Mouse (Mus musculus) CH12.LX (cell line): ENCODE measurements around the gene Cers6. TPM values are rescaled to one million over a fixed set of nuclear protein-coding genes. Genes with fewer than 3 reads are reported as not detected.

Source experiments
- DNase-seq: peaks from one replicate; pipeline ENCODE4 v3.0.0-alpha.2; 2013; ENCODE audit errors: extremely low read depth
- H3K27ac ChIP-seq: 2 replicates; pipeline ENCODE4 v1.5.1; 2012; ENCODE audit warnings: low read depth, mild to moderate bottlenecking, control low read depth, moderate library complexity; ENCODE audit not compliant: insufficient read depth
- H3K27me3 ChIP-seq: replicated peaks from 2 replicates; pipeline ENCODE3; 2012; ENCODE audit warnings: inconsistent platforms
- H3K36me3 ChIP-seq, 2 experiments: replicated peaks in 1 of 2; 2 replicates each; pipeline versions ENCODE3 to v1.6.1; 2012; ENCODE audit warnings: inconsistent platforms in 1 of 2, low read length in 1 of 2, mild to moderate bottlenecking in 1 of 2, mixed read lengths in 1 of 2, moderate library complexity in 1 of 2; ENCODE audit not compliant: control insufficient read depth in 1 of 2, insufficient read depth in 1 of 2
- H3K4me1 ChIP-seq, 2 experiments: 2 replicates each; pipeline ENCODE4 v1.6.1; 2012; ENCODE audit warnings: inconsistent platforms in 1 of 2, moderate library complexity in 1 of 2; ENCODE audit not compliant: insufficient read depth in 2 of 2, control insufficient read depth in 1 of 2
- H3K4me2 ChIP-seq: 2 replicates; pipeline ENCODE4 v1.6.1; 2012; ENCODE audit warnings: low read depth, mild to moderate bottlenecking, control low read depth; ENCODE audit not compliant: poor library complexity, insufficient read depth, severe bottlenecking
- H3K4me3 ChIP-seq, 3 experiments: fragments of 150-350 bp in 1 of 3; sonication (generic) in 1 of 3; replicated peaks in 1 of 3; 2 replicates each; pipeline versions ENCODE3 to v1.5.1; 2011 to 2012; ENCODE audit warnings: low read depth in 2 of 3, low read length in 2 of 3, mild to moderate bottlenecking in 2 of 3, moderate library complexity in 2 of 3, control low read depth in 1 of 3, improper control_type of control experiment in 1 of 3, inconsistent platforms in 1 of 3, mixed read lengths in 1 of 3; ENCODE audit not compliant: poor library complexity in 1 of 3
- H3K79me2 ChIP-seq: replicated peaks from 2 replicates; pipeline ENCODE4 v1.6.1; 2012; ENCODE audit warnings: mild to moderate bottlenecking, moderate library complexity; ENCODE audit not compliant: control insufficient read depth, poor library complexity, insufficient read depth, severe bottlenecking; ENCODE audit errors: extremely low read depth
- H3K9ac ChIP-seq: 2 replicates; pipeline ENCODE4 v1.6.1; 2012; ENCODE audit warnings: low read depth, mild to moderate bottlenecking, control low read depth, moderate library complexity; ENCODE audit not compliant: insufficient read depth
- H3K9me3 ChIP-seq: replicated peaks from 2 replicates; pipeline ENCODE3; 2012; ENCODE audit warnings: low read length, inconsistent platforms, mixed read lengths
- CHD1 ChIP-seq: IDR thresholded peaks from 2 replicates; pipeline ENCODE4 v1.6.1; 2012; ENCODE audit warnings: low read depth, low read length, improper control_type of control experiment, inconsistent platforms
- ELF1 ChIP-seq: IDR thresholded peaks from 2 replicates; pipeline ENCODE4 v1.6.1; 2014; ENCODE audit warnings: low read depth, mild to moderate bottlenecking, inconsistent platforms, low read length, improper control_type of control experiment
- GABPA ChIP-seq: IDR thresholded peaks from 2 replicates; pipeline ENCODE4 v1.6.1; 2012; ENCODE audit warnings: low read depth, low read length, improper control_type of control experiment, inconsistent platforms; ENCODE audit not compliant: insufficient replicate concordance
- HCFC1 ChIP-seq: IDR thresholded peaks from 2 replicates; pipeline ENCODE4 v1.6.1; 2012; ENCODE audit warnings: low read depth, mild to moderate bottlenecking, inconsistent platforms, low read length, improper control_type of control experiment
- IRF4 ChIP-seq: IDR thresholded peaks from 2 replicates; pipeline ENCODE4 v1.6.1; 2014; ENCODE audit warnings: low read depth, mild to moderate bottlenecking, inconsistent platforms, low read length, improper control_type of control experiment
- JUN ChIP-seq: IDR thresholded peaks from 2 replicates; pipeline ENCODE4 v1.6.1; 2011; ENCODE audit warnings: low read depth, mild to moderate bottlenecking, low read length, improper control_type of control experiment, moderate library complexity; ENCODE audit not compliant: insufficient read depth
- JUND ChIP-seq: conservative IDR thresholded peaks from 2 replicates; pipeline ENCODE4 v1.6.1; 2011; ENCODE audit warnings: low read depth, low read length, improper control_type of control experiment
- NRF1 ChIP-seq: IDR thresholded peaks from 2 replicates; pipeline ENCODE4 v1.6.1; 2014; ENCODE audit warnings: low read depth, mild to moderate bottlenecking, inconsistent platforms, low read length, improper control_type of control experiment, moderate library complexity
- PAX5 ChIP-seq: IDR thresholded peaks from 2 replicates; pipeline ENCODE4 v1.6.1; 2012; ENCODE audit warnings: low read length, inconsistent platforms, mixed read lengths
- POLR2AphosphoS2 ChIP-seq: IDR thresholded peaks from 2 replicates; pipeline ENCODE4 v1.6.1; 2011; ENCODE audit warnings: low read depth, low read length, improper control_type of control experiment
- TBP ChIP-seq: conservative IDR thresholded peaks from 2 replicates; pipeline ENCODE4 v1.6.1; 2011; ENCODE audit warnings: low read depth, low read length, improper control_type of control experiment
- USF2 ChIP-seq: conservative IDR thresholded peaks from 2 replicates; pipeline ENCODE4 v1.6.1; 2011; ENCODE audit warnings: low read depth, low read length, improper control_type of control experiment
- ZKSCAN1 ChIP-seq: IDR thresholded peaks from 2 replicates; pipeline ENCODE4 v1.6.1; 2012; ENCODE audit warnings: low read depth, inconsistent platforms, low read length, improper control_type of control experiment, borderline replicate concordance
- dilution Hi-C: fragments of 300-500 bp; cut with MboI; formaldehyde crosslinking; loops from 2 replicates; pipeline ENCODE4 v1.14.3; 2020; ENCODE audit warnings: low sequenced_read_pairs; ENCODE audit not compliant: extremely low pct_unique_long_range_greater_than_20kb, extremely low pct_ligation_motif_present
- in situ Hi-C: fragments of 300-500 bp; cut with MboI; formaldehyde crosslinking; loops from 3 replicates; pipeline ENCODE4 v1.14.3; 2019; ENCODE audit warnings: low sequenced_read_pairs, low pct_ligation_motif_present, low pct_unique_long_range_greater_than_20kb, mixed read lengths
- polyA plus RNA-seq: library from polyadenylated mRNA; unstranded; fragments of >175 nt; gene quantifications from 2 replicates; pipeline ENCODE4 v1.2.1, GENCODE M21; 2012; ENCODE audit warnings: low read depth; ENCODE audit not compliant: insufficient read length
- total RNA-seq, 2 experiments: library from RNA; depleted of rRNA; stranded (reverse); fragments of 300-350 nt in 1 of 2; fragments of >200 nt in 1 of 2; gene quantifications; 2 replicates each; pipeline ENCODE4 v1.2.3; 2012 to 2014

Cers6 gene
- total and polyA plus RNA-seq, 3 experiments, result not detected

DNA sequence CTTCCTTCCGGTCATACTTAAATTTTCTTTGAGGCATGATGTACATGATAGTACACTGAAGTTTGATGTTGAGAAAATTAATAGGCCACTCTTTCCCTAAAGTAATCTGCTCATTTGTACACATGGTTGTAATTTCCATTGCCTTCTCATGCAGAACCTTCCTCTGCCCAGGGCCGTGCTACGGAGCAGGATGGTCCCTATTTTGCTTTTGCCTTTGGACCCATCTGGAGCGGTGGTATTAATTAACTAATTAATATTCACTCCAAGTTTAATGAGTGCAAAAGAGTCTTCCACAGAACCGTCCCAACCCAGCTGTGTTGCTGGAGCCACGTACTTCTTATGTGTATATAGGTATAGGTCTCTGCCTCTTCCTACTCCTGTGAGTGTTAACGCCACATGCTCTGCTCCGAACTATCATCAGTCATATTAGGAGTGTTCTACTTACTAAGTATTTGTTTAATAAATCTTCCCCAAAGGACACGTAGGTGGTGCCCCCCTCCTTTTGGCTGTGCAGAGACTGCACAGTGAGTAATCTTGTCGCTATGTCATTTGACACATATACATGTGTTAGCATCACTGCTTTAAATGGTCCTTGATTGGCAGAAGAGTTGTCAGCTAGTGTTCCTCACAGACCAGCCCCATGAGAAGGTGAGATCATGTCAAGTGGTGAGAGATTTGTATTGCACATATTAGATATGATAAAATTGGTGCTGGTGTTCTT is 34.0 kb downstream of the Cers6 start:
- Histone ChIP-seq H3K4me3 (no peak overlapping the region), H3K9me3 (peaks cover 59% of the 10 kb centered on the region), H3K36me3 (no peaks in the 10 kb centered on the region), H3K79me2 (no peaks in the 10 kb centered on the region), H3K27ac (no peak overlapping the region), H3K27me3 (no peaks in the 10 kb centered on the region), H3K9ac (no peak overlapping the region), H3K4me1 (no peaks in the 10 kb centered on the region), H3K4me2 (no peak overlapping the region)
- no peak for DNase-seq
- in situ Hi-C loops, result no loop called here
- dilution Hi-C loops, result no loop called here
- TF ChIP-seq PAX5, result no peak
- no peak for TF ChIP-seq HCFC1
- TF ChIP-seq JUND, result no peak
- TF ChIP-seq USF2, result no peak
- TF ChIP-seq JUN, result no peak
- no peak for TF ChIP-seq CHD1

DNA sequence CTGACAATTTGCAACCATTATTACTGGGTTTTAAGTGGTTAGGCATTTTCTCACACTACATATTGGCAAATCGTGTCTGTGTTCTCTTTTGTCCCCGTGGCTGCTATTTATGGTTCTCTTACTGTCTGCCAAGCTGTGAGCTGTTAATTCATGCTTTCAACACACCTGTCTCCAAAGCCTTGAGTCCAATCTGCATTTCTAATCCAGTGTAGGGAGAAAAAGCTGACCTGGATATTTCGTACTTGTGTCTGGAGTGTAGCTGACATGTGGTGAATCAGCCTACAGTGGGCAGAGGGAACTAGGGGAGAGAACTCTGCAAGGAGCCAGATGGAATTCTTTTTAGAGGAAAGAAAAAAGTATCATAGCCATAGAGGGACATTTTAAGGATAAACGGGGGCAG is 35.0 kb downstream of the Cers6 start:
- Histone ChIP-seq H3K4me3 (no peak overlapping the region), H3K4me1 (no peaks in the 10 kb centered on the region), H3K36me3 (no peaks in the 10 kb centered on the region), H3K79me2 (no peaks in the 10 kb centered on the region), H3K9ac (no peak overlapping the region), H3K9me3 (peaks cover 63% of the 10 kb centered on the region), H3K27me3 (no peaks in the 10 kb centered on the region), H3K4me2 (no peak overlapping the region), H3K27ac (no peak overlapping the region)
- in situ Hi-C loops (no loop called here), dilution Hi-C loops (no loop called here)
- no peak for TF ChIP-seq GABPA
- DNase-seq, result no peak

DNA sequence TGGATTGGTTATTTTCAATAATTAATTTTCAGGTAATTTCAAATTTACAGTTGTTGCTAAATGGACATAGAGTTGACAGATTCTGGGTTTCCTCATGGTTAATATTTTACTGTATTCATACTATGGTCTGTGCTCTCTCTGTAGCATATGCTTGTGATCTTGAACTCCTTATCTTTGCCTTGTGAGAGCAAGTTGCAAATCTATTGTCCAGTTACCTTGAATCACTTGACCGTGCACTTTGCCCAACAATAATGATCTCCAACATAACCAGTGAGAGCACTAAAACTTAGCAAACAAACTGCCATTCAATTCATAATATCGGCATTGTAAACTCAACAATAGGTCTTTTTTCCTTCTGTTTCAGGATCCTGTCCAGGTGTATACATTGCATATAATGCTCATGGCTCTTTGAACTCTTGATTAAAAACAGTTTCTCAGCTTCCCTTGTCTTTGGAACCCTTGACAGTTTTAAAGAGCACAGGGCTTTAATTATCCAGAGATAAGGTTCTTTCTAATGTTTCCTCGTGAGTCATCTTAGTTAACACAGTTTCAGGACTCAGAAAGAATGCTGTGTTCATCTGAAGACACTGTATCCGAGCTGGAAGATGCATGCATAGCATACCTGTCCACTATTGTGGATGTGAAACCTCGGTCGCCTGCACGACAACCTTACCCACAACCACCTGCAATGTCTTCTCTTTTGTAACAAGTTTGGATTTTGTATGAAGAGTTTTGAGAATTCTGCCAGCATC is 38.7 kb downstream of the Cers6 start:
- no peak for DNase-seq
- Histone ChIP-seq H3K4me1 (no peaks in the 10 kb centered on the region), H3K27ac (no peak overlapping the region)
- no peak for TF ChIP-seq TBP
- TF ChIP-seq IRF4, result no peak
- no peak for TF ChIP-seq ELF1
- no peak for TF ChIP-seq NRF1
- no peak for TF ChIP-seq ZKSCAN1
- no peak for TF ChIP-seq CHD1
- TF ChIP-seq POLR2AphosphoS2, result no peak
- TF ChIP-seq, all 38 proteins: peak for 0
- Histone ChIP-seq H3K79me2 (no peaks in the 10 kb centered on the region), H3K4me3 (no peak overlapping the region), H3K27me3 (no peaks in the 10 kb centered on the region), H3K9ac (no peak overlapping the region), H3K4me2 (no peak overlapping the region), H3K36me3 (no peaks in the 10 kb centered on the region), H3K9me3 (peaks cover 60% of the 10 kb centered on the region)
- in situ Hi-C loops, result no loop called here
- dilution Hi-C loops, result no loop called here
